Mouse (Mus musculus) MEL (cell line): ENCODE measurements at regions not wholly inside any gene's neighbourhood (a gene's known extent, or its start where the extent isn't known, plus 50 kb on each side); places are given as distances from the start of the nearest gene placed in this dataset.

Experiments used
- CTCF ChIP-seq, 3 experiments: IDR thresholded peaks in 2 of 3; conservative IDR thresholded peaks in 1 of 3; 2 replicates each; pipeline ENCODE4 v1.5.1; 2011 to 2012; ENCODE audit warnings: low read length in 3 of 3, low read depth in 2 of 3, mild to moderate bottlenecking in 2 of 3, improper control_type of control experiment in 1 of 3, inconsistent platforms in 1 of 3, mixed read lengths in 1 of 3, moderate library complexity in 1 of 3; ENCODE audit not compliant: control insufficient read depth in 1 of 3, insufficient read depth in 1 of 3, poor library complexity in 1 of 3, severe bottlenecking in 1 of 3
- EP300 ChIP-seq, 2 experiments: IDR thresholded peaks; 2 replicates each; pipeline ENCODE4 v1.6.1; 2011; ENCODE audit warnings: improper control_type of control experiment in 2 of 2, low read length in 2 of 2, low read depth in 1 of 2, mild to moderate bottlenecking in 1 of 2
- GABPA ChIP-seq: IDR thresholded peaks from 2 replicates; pipeline ENCODE4 v1.6.1; 2012; ENCODE audit warnings: low read depth, mild to moderate bottlenecking, inconsistent platforms, low read length, improper control_type of control experiment, moderate library complexity
- KAT2A ChIP-seq: conservative IDR thresholded peaks from 2 replicates; pipeline ENCODE4 v1.6.1; 2012; ENCODE audit warnings: low read depth, low read length, improper control_type of control experiment, inconsistent platforms
- MAX ChIP-seq: IDR thresholded peaks from 2 replicates; pipeline ENCODE4 v1.6.1; 2011; ENCODE audit warnings: low read length, improper control_type of control experiment
- MAZ ChIP-seq: IDR thresholded peaks from 2 replicates; pipeline ENCODE4 v1.6.1; 2012; ENCODE audit warnings: low read depth, mild to moderate bottlenecking, inconsistent platforms, low read length, improper control_type of control experiment
- MYC ChIP-seq: IDR thresholded peaks from 2 replicates; pipeline ENCODE4 v1.6.1; 2011; ENCODE audit warnings: low read depth, mild to moderate bottlenecking, low read length, improper control_type of control experiment, moderate library complexity
- NRF1 ChIP-seq: IDR thresholded peaks from 2 replicates; pipeline ENCODE4 v1.6.1; 2014; ENCODE audit warnings: low read depth, mild to moderate bottlenecking, inconsistent platforms, low read length, improper control_type of control experiment, moderate library complexity; ENCODE audit not compliant: poor library complexity, insufficient read depth, severe bottlenecking
- POLR2A ChIP-seq, 2 experiments: IDR thresholded peaks; 2 replicates each; pipeline ENCODE4 v1.6.1; 2011 to 2012; ENCODE audit warnings: low read length in 2 of 2, mild to moderate bottlenecking in 2 of 2, control low read depth in 1 of 2, improper control_type of control experiment in 1 of 2, low read depth in 1 of 2, moderate library complexity in 1 of 2; ENCODE audit not compliant: control insufficient read depth in 1 of 2, insufficient read depth in 1 of 2, poor library complexity in 1 of 2
- TCF12 ChIP-seq: IDR thresholded peaks from 2 replicates; pipeline ENCODE4 v1.6.1; 2014; ENCODE audit warnings: low read depth, mild to moderate bottlenecking, inconsistent platforms, low read length, improper control_type of control experiment, moderate library complexity
- USF1 ChIP-seq: IDR thresholded peaks from 2 replicates; pipeline ENCODE4 v1.6.1; 2014; ENCODE audit warnings: low read depth, mild to moderate bottlenecking, inconsistent platforms, low read length, improper control_type of control experiment, moderate library complexity
- USF2 ChIP-seq, 2 experiments: IDR thresholded peaks; 2 replicates each; pipeline ENCODE4 v1.6.1; 2011 to 2012; ENCODE audit warnings: improper control_type of control experiment in 2 of 2, low read length in 2 of 2, borderline replicate concordance in 1 of 2, inconsistent platforms in 1 of 2, low read depth in 1 of 2, mild to moderate bottlenecking in 1 of 2; ENCODE audit not compliant: insufficient read depth in 1 of 2
- ZNF384 ChIP-seq: IDR thresholded peaks from 2 replicates; pipeline ENCODE4 v1.6.1; 2012; ENCODE audit warnings: low read depth, mild to moderate bottlenecking, inconsistent platforms, low read length, improper control_type of control experiment

- TF ChIP-seq MAX: no peak
- TF ChIP-seq POLR2A (IDR thresholded peaks at IDR 0.05; ENCODE audit: control insufficient read depth in 1 of 2, insufficient read depth in 1 of 2, low read depth in 1 of 2, low read length in 2 of 2, poor library complexity in 1 of 2): no peak
- no peak for TF ChIP-seq EP300 (IDR thresholded peaks at IDR 0.05; ENCODE audit: low read depth in 1 of 2, low read length in 2 of 2)
- no peak for TF ChIP-seq TCF12
- TF ChIP-seq MYC: no peak
- no peak for TF ChIP-seq MAZ
- TF ChIP-seq USF1: no peak
- TF ChIP-seq CTCF (IDR thresholded peaks at IDR 0.05 in 2 of 3, conservative IDR thresholded peaks at IDR 0.05 in 1 of 3; ENCODE audit: control insufficient read depth in 1 of 3, insufficient read depth in 1 of 3, low read depth in 2 of 3, low read length in 3 of 3, poor library complexity in 1 of 3, severe bottlenecking in 1 of 3): no peak
- TF ChIP-seq ZNF384: no peak
- no peak for TF ChIP-seq GABPA
- TF ChIP-seq KAT2A: no peak
- TF ChIP-seq USF2 (IDR thresholded peaks at IDR 0.05; ENCODE audit: borderline replicate concordance in 1 of 2, insufficient read depth in 1 of 2, low read depth in 1 of 2, low read length in 2 of 2): no peak
- TF ChIP-seq NRF1: no peak
These were observed 559.7 kb upstream of the Sorcs1 start for GRCm38 (mm10) chr19:51238181-51238523.
